Mouse (Mus musculus): Measurements from ENCODE around the gene Syne4. TPM values are rescaled to one million over a fixed set of nuclear protein-coding genes. Genes with fewer than 3 reads are reported as not detected.

Gene Syne4
- polyA plus RNA-seq, 1 experiment from 2014 or later: 16.6 TPM

- Histone ChIP-seq H3K27me3 (replicated peaks) (peaks cover 11% of the 10 kb centered on the region; the same call in 1 of the 2 replicates), H3K4me1 (peaks cover 19% of the 10 kb centered on the region), H3K27ac (no peak overlapping the region), H3K4me3 (no peak overlapping the region), H3K9ac (no peak overlapping the region), H3K9me3 (no peaks in the 10 kb centered on the region), H3K36me3 (replicated peaks) (no peaks in the 10 kb centered on the region), H3K4me2 (peak overlapping the region; percentile 22; the same call in 1 of the 2 replicates)
- peak; percentile 21; the same call in 1 of the 2 replicates for ATAC-seq (replicated peaks)
- WGBS: 1% methylated on average over 9 of the region's 9 CpGs
These were observed 21.8 kb downstream of the Syne4 start for GRCm38 (mm10) chr7:30336384-30336783.

- 74% methylated on average over 5 of the region's 5 CpGs for WGBS
- no peak overlapping the region for H3K27ac ChIP-seq
- H3K9ac ChIP-seq: no peak overlapping the region
- H3K9me3 ChIP-seq: no peaks in the 10 kb centered on the region
- H3K4me1 ChIP-seq: peaks cover 7% of the 10 kb centered on the region; the same call in 1 of the 2 replicates
- H3K27me3 ChIP-seq (replicated peaks): peaks cover 22% of the 10 kb centered on the region
- ATAC-seq (replicated peaks): no peak
- H3K36me3 ChIP-seq (replicated peaks): no peaks in the 10 kb centered on the region
- no peak overlapping the region for H3K4me3 ChIP-seq
- H3K4me2 ChIP-seq: no peak overlapping the region
These were observed 25.0 kb downstream of the Syne4 start for GRCm38 (mm10) chr7:30339432-30340109.

GRCm38 (mm10) chr7:30346635-30347379 is 32.2 kb downstream of the Syne4 start:
- peaks cover 44% of the 10 kb centered on the region for H3K27me3 ChIP-seq (replicated peaks)
- H3K9me3 ChIP-seq: no peaks in the 10 kb centered on the region
- ATAC-seq (replicated peaks): no peak
- 30% methylated on average over 21 of the region's 21 CpGs for WGBS
- peaks cover 9% of the 10 kb centered on the region; the same call in 1 of the 2 replicates for H3K4me1 ChIP-seq
- H3K36me3 ChIP-seq (replicated peaks): no peaks in the 10 kb centered on the region
- no peak overlapping the region for H3K9ac ChIP-seq
- no peak overlapping the region for H3K4me3 ChIP-seq
- H3K27ac ChIP-seq: no peak overlapping the region
- no peak overlapping the region for H3K4me2 ChIP-seq

GRCm38 (mm10) chr7:30347828-30348227 is 33.2 kb downstream of the Syne4 start:
- peak overlapping the region; percentile 51 for H3K4me2 ChIP-seq
- H3K27me3 ChIP-seq (replicated peaks): peaks cover 37% of the 10 kb centered on the region
- H3K36me3 ChIP-seq (replicated peaks): no peaks in the 10 kb centered on the region
- peak overlapping the region; percentile 22 for H3K4me3 ChIP-seq
- peak; percentile 76 for ATAC-seq (replicated peaks)
- peaks cover 9% of the 10 kb centered on the region; the same call in 1 of the 2 replicates for H3K4me1 ChIP-seq
- 1% methylated on average over 30 of the region's 30 CpGs for WGBS
- no peaks in the 10 kb centered on the region for H3K9me3 ChIP-seq
- H3K27ac ChIP-seq: no peak overlapping the region
- no peak overlapping the region for H3K9ac ChIP-seq

GRCm38 (mm10) chr7:30353279-30353822 is 38.7 kb downstream of the Syne4 start:
- WGBS: 15% methylated on average over 6 of the region's 6 CpGs
- no peaks in the 10 kb centered on the region for H3K9me3 ChIP-seq
- H3K27me3 ChIP-seq (replicated peaks): peaks cover 14% of the 10 kb centered on the region
- 0 out of 2 replicates have a peak, but pooled peaks cover 9% of the 10 kb centered on the region for H3K36me3 ChIP-seq (replicated peaks)
- ATAC-seq (replicated peaks): no peak
- H3K9ac ChIP-seq: no peak overlapping the region
- H3K4me1 ChIP-seq: peaks cover 14% of the 10 kb centered on the region
- H3K4me3 ChIP-seq: no peak overlapping the region
- no peak overlapping the region for H3K4me2 ChIP-seq
- H3K27ac ChIP-seq: no peak overlapping the region

GRCm38 (mm10) chr7:30354059-30354458 is 39.5 kb downstream of the Syne4 start:
- H3K4me1 ChIP-seq: peaks cover 21% of the 10 kb centered on the region

GRCm38 (mm10) chr7:30358378-30359186 is 44.0 kb downstream of the Syne4 start:
- no peak overlapping the region for H3K9ac ChIP-seq
- H3K36me3 ChIP-seq (replicated peaks): 0 out of 2 replicates have a peak, but pooled peaks cover 12% of the 10 kb centered on the region
- H3K9me3 ChIP-seq: no peaks in the 10 kb centered on the region
- H3K4me3 ChIP-seq: no peak overlapping the region
- 66% methylated on average over 7 of the region's 7 CpGs for WGBS
- no peak overlapping the region for H3K27ac ChIP-seq
- H3K4me1 ChIP-seq: peaks cover 60% of the 10 kb centered on the region
- no peaks in the 10 kb centered on the region for H3K27me3 ChIP-seq (replicated peaks)
- ATAC-seq (replicated peaks): no peak
- H3K4me2 ChIP-seq: peak overlapping the region; percentile 1; the same call in 1 of the 2 replicates

More at GRCm38 (mm10) chr7:30354059-30354458, 39.5 kb downstream of the Syne4 start:
- H3K4me3 ChIP-seq: no peak overlapping the region
- no peak overlapping the region for H3K4me2 ChIP-seq
- 0 out of 2 replicates have a peak, but pooled peaks cover 9% of the 10 kb centered on the region for H3K36me3 ChIP-seq (replicated peaks)
- no peaks in the 10 kb centered on the region for H3K9me3 ChIP-seq
- H3K9ac ChIP-seq: no peak overlapping the region
- 78% methylated on average over 4 of the region's 4 CpGs for WGBS
- H3K27me3 ChIP-seq (replicated peaks): peaks cover 10% of the 10 kb centered on the region
- no peak for ATAC-seq (replicated peaks)
- no peak overlapping the region for H3K27ac ChIP-seq

- Histone ChIP-seq H3K9ac (no peak overlapping the region), H3K4me1 (peaks cover 62% of the 10 kb centered on the region), H3K4me3 (no peak overlapping the region)
These were observed 44.8 kb downstream of the Syne4 start for GRCm38 (mm10) chr7:30359276-30359865.

GRCm38 (mm10) chr7:30360028-30360427 is 45.4 kb downstream of the Syne4 start:
- no peak for ATAC-seq (replicated peaks)
- Histone ChIP-seq H3K4me1 (peaks cover 62% of the 10 kb centered on the region), H3K4me2 (peak overlapping the region; percentile 9; the same call in 1 of the 2 replicates)

More at GRCm38 (mm10) chr7:30359276-30359865, 44.8 kb downstream of the Syne4 start:
- 89% methylated on average over 31 of the region's 31 CpGs for WGBS
- ATAC-seq (replicated peaks): no peak
- Histone ChIP-seq H3K9me3 (no peaks in the 10 kb centered on the region), H3K36me3 (replicated peaks) (0 out of 2 replicates have a peak, but pooled peaks cover 12% of the 10 kb centered on the region), H3K27me3 (replicated peaks) (peaks cover 3% of the 10 kb centered on the region; the same call in 1 of the 2 replicates), H3K27ac (no peak overlapping the region), H3K4me2 (peak overlapping the region; percentile 9; the same call in 1 of the 2 replicates)

GRCm38 (mm10) chr7:30362652-30363343 is 48.2 kb downstream of the Syne4 start, which contains the start of gene Lrfn3:
Lrfn3 (minus strand) TSS chr7:30362772.
- 2% methylated on average over 37 of the region's 55 CpGs for WGBS
- ATAC-seq (replicated peaks): peak; percentile 69
- Histone ChIP-seq H3K4me3 (peak within 1 kb of the TSS; percentile 82), H3K36me3 (replicated peaks) (0 out of 2 replicates have a peak, but pooled peaks cover 3% of the 10 kb centered on the region), H3K9me3 (no peaks in the 10 kb centered on the region), H3K4me1 (peaks cover 57% of the 10 kb centered on the region), H3K4me2 (peak within 1 kb of the TSS; percentile 85), H3K27ac (peak within 1 kb of the TSS; percentile 63), H3K9ac (peak within 1 kb of the TSS; percentile 90), H3K27me3 (replicated peaks) (peaks cover 16% of the 10 kb centered on the region; the same call in 1 of the 2 replicates)

More at GRCm38 (mm10) chr7:30360028-30360427, 45.4 kb downstream of the Syne4 start:
- 0 out of 2 replicates have a peak, but pooled peaks cover 12% of the 10 kb centered on the region for H3K36me3 ChIP-seq (replicated peaks)
- no peak overlapping the region for H3K4me3 ChIP-seq
- H3K27me3 ChIP-seq (replicated peaks): peaks cover 9% of the 10 kb centered on the region; the same call in 1 of the 2 replicates
- whole genome bisulfite sequencing: 89% methylated on average over 17 of the region's 17 CpGs
- no peaks in the 10 kb centered on the region for H3K9me3 ChIP-seq
- H3K9ac ChIP-seq: no peak overlapping the region
- H3K27ac ChIP-seq: no peak overlapping the region

All from midbrain, embryonic 15.5 days (tissue).